Mouse (Mus musculus): Measurements from ENCODE around the gene Skiv2l. TPM values are rescaled to one million over a fixed set of nuclear protein-coding genes. Genes with fewer than 3 reads are reported as not detected.

The Skiv2l gene
- 100 to 1,000 TPM in 1 of 2 experiments, 10 to 100 TPM in 1; 81.8 to 107 TPM for polyA plus RNA-seq (2017; shearing (Covaris generic))

DNA sequence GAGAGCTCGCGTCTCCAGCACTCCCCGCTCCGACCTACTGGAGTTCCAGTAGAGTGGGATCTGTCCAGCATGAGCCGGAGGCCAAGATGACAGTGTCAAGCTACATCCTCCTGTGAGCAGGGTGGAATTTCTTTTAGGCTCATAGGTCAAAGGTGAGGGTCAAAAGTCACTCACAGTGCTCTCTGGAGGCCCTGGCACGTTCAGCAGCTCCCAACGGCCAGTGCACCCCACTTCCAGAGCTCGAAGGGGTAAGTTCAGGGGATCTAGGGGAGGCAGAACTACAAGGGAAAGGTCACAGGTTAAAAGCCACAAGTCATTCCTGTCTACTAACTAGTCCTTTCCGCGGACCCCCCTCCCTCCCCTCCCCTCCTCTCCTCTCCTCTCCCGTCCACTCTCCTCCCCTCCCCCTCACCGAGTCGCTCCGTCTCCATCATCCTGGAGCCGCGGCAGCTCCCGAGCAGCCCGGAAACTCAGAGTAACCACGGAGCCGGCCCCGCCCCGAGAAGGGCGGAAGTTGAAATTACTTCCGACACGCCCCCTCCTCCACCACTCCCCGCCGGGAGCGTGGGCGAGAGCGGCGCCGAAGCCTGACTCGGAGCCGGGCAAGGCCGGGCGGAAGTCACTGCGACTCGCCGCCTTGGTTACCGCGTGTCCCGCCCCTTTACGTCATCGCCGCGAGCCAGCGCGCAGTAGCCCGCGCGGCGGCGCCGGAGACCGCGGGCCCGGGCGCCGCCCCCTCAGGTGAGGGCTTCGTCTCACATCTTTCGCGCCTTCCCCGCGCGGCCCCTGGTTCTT lies at the start of gene Skiv2l, which contains the start of gene Nelfe:
Gene Skiv2l, minus strand, starts transcription at position 489 of the 795 bp plus-strand sequence.
Gene Nelfe, plus strand, starts transcription at position 670 of the 795 bp plus-strand sequence.

DNA sequence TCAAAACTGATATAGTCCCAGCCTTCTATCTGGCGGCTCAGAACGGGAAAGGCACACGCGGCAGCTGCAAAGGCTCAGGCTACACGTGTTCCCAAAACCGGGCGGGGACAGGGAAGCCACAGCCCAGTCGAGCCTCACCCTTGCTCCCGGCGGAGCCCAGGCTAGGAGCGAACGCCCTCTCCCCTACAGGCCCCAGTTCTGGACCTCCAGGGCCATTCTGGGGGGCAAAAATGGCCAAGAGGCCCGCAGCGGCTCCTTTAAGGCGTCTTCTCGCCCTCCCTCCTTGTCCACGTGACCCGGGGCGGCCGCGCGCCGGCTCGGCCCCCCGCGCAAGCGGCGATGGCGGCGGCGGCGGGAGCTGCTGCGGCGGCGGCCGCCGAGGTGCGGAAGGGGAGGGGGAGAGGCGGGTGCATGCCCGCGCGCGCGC lies 48.2 kb upstream of the Skiv2l start, which contains the start of the genes C2 and Ehmt2:
Gene C2, minus strand, starts transcription at position 106 of the 427 bp plus-strand sequence.
Gene Ehmt2, plus strand, starts transcription at position 310 of the 427 bp plus-strand sequence.

DNA sequence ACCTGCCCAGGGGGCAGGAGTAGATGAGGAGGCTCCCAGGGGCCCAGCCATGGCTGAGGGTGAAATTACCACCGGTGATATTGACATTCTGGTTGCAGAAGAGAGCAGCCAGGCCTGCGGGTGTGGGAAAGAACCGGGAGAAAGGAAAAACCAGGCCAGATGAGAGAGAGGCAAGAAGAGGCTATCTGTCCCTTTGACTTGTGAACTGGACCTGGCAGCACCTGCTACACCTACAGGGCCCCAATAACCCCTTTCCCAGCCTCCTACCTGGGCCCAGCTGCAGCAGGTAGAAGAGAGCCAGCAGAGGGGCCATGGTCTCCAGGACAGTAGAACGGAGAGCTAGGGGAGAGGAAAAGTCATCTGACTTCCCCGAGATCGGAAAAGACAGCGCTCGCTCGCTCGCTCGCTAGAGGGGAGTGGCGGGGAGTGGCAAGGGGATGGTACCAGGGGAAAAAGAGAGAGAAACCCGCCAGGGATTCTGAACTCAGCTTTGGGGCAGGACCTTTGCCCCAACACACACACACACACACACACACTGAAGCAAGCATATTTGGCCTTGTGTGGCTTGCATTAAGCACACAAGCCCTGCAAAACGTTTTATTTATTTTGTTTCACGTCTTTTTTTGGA lies 31.8 kb upstream of the Skiv2l start, which contains the start of gene Gm20547:
Gene Gm20547, minus strand, starts transcription at position 360 of the 628 bp plus-strand sequence.

DNA sequence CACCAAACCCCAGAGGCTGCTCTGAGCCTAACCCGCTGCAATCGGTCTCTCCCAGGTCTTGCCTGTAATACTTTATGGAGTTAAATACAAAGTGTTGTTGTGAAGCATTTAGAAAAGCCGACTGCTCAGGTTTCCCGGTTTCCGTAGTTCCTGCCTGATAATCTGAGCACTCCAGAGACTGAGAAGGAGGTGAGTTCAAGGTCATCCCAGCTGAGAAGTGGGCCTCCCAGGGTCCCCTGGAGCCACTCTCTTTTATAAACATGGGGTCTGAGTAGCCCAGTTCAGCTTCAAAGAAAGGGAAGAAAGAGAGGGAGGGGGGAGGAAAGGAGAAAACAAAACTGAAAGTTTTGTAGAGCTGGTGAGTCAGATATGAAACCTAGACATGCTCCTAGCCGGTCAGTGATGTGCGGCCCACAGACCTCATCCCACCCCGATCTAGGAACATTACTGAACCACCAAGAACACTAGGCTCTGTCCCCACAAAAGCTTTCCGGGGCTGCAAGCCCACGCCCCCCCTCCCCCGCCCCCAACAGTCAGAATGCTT lies 29.4 kb upstream of the Skiv2l start, which contains the start of gene Zbtb12:
Gene Zbtb12, plus strand, starts transcription at position 148 of the 544 bp plus-strand sequence.

DNA sequence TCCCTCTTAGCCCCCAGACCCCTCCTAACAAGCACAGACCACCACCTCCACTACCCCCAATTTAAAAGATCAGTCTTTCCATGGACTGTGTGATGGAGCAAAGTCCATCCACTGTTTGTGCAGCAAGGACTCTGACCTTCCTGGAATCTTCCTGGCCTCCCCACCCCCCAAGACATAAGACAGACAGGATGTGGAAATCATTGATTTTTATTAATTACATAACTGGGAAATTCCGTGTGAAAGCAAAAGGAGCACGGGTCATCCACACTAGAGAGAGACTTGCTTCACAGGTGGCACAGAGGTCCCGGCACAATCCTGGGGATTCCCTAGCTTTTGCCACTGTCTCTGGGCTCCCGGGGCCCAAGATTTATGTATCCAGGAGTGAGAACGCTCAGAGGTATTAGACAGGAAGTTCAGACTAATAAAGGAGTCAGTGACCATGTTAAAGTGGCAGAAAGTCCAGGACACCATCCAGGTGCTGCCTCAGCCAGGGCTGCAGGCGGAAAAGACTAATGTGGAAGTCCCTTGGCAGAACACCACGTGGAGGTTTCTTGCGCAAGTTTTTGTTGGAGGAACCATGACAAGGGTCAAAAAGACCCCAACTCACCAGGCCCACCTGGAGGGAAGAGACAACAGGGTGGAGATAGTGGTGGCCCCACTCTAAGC lies 12.5 kb upstream of the Skiv2l start, which contains the start of gene Cfb:
Gene Cfb, minus strand, starts transcription at position 103 of the 666 bp plus-strand sequence.

DNA sequence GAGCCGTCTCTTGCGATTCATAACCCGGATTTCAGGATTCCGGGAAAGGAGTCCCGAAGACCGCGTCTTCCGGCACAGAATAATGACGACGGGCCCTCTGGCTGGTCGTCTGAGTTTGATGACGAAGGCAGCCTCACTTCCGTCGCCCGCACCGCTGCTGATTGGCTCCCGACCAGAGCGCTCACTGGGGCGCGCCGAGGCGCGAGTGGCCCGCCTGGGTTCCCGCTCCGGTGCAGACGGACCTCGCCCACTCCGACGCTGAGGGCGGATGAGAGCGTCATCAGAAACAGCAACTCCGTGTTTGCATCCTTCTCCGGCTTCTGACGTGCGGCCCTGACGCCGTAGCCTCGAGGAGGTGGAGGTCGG lies 13.2 kb downstream of the Skiv2l start, which contains the start of the genes Stk19 and Dxo:
Gene Stk19, minus strand, starts transcription at position 90 of the 366 bp plus-strand sequence.
Gene Dxo, plus strand, starts transcription at position 164 of the 366 bp plus-strand sequence.

DNA sequence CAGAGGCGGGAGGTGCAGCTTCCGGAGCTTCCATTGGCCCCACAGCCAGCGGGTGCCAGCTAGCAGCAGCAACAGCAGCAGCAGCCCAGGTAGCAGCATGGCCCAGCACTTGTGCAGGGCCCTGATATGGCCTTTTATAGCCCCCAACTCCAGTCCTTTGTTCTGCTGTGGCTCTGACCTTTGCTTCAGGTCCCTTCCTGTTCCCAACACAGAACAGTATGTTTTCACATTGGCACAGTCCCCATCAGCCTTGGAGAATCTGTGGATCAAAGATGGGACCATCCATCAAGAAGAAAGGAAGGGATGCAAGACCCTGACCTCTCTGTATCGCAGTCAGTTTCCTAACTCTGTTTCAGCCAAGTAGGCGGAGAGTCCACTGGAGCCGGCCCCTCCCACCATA lies 45.7 kb downstream of the Skiv2l start, which contains the start of gene Cyp21a1:
Gene Cyp21a1, minus strand, starts transcription at position 261 of the 400 bp plus-strand sequence.

Other genes with a start within 250 kb of the Skiv2l start
- 10 to 100 TPM; 80.3 to 84.2 TPM for gene Rnf5, start 246.5 kb downstream of the Skiv2l start, polyA plus RNA-seq (2017; shearing (Covaris generic))
- 10 to 100 TPM; 17.4 to 28.1 TPM for gene Agpat1, start 245.9 kb downstream of the Skiv2l start, polyA plus RNA-seq (2017; shearing (Covaris generic))
- gene Egfl8, start 234.2 kb downstream of the Skiv2l start, polyA plus RNA-seq (2017; shearing (Covaris generic)), result 1 to 10 TPM in 1 of 2 experiments, under 1 TPM in 1; 0.29 to 2.0 TPM
- 10 to 100 TPM; 16.0 to 19.4 TPM for gene Ppt2, start 221.7 kb downstream of the Skiv2l start, polyA plus RNA-seq (2017; shearing (Covaris generic))
- 1 to 10 TPM; 1.4 to 1.6 TPM for gene Prrt1, start 220.7 kb downstream of the Skiv2l start, polyA plus RNA-seq (2017; shearing (Covaris generic))
- 1 to 10 TPM; 3.3 to 6.0 TPM for gene Fkbpl, start 205.4 kb downstream of the Skiv2l start, polyA plus RNA-seq (2017; shearing (Covaris generic))
- gene Atf6b, start 203.1 kb downstream of the Skiv2l start, polyA plus RNA-seq (2017; shearing (Covaris generic)), result 10 to 100 TPM; 46.6 to 60.7 TPM
- gene Tnxb, start 179.7 kb downstream of the Skiv2l start, polyA plus RNA-seq (2017; shearing (Covaris generic)), result under 1 TPM in 1 of 2 experiments, not detected in 1; 0.07 TPM
- 1 to 10 TPM in 1 of 2 experiments, not detected in 1; 3.0 TPM for gene C4b, start 106.3 kb downstream of the Skiv2l start, polyA plus RNA-seq (2017; shearing (Covaris generic))
- not detected for gene Cyp21a1, start 45.6 kb downstream of the Skiv2l start, polyA plus RNA-seq (2017; shearing (Covaris generic))
- gene Stk19, start 13.3 kb downstream of the Skiv2l start, polyA plus RNA-seq (2017; shearing (Covaris generic)), result 10 to 100 TPM; 37.4 to 47.4 TPM
- gene Dxo, start 13.2 kb downstream of the Skiv2l start, polyA plus RNA-seq (2017; shearing (Covaris generic)), result 10 to 100 TPM; 47.0 to 49.6 TPM
- 10 to 100 TPM; 37.9 to 46.0 TPM for gene Nelfe, start 181 bp upstream of the Skiv2l start, polyA plus RNA-seq (2017; shearing (Covaris generic))
- 1 to 10 TPM; 1.8 to 8.9 TPM for gene Cfb, start 12.3 kb upstream of the Skiv2l start, polyA plus RNA-seq (2017; shearing (Covaris generic))
- gene Zbtb12, start 29.3 kb upstream of the Skiv2l start, polyA plus RNA-seq (2017; shearing (Covaris generic)), result under 1 TPM; 0.16 to 0.74 TPM
- not detected for gene Gm20547, start 31.8 kb upstream of the Skiv2l start, polyA plus RNA-seq (2017; shearing (Covaris generic))
- 1 to 10 TPM; 1.6 to 4.0 TPM for gene C2, start 48.1 kb upstream of the Skiv2l start, polyA plus RNA-seq (2017; shearing (Covaris generic))
- gene Ehmt2, start 48.3 kb upstream of the Skiv2l start, polyA plus RNA-seq (2017; shearing (Covaris generic)), result 10 to 100 TPM; 60.3 to 72.7 TPM
- not detected for gene Slc44a4, start 64.3 kb upstream of the Skiv2l start, polyA plus RNA-seq (2017; shearing (Covaris generic))
- 10 to 100 TPM; 55.1 to 60.0 TPM for gene Neu1, start 81.0 kb upstream of the Skiv2l start, polyA plus RNA-seq (2017; shearing (Covaris generic))
- 10 to 100 TPM in 1 of 2 experiments, under 1 TPM in 1; 0.70 to 78.1 TPM for gene Hspa1b, start 109.0 kb upstream of the Skiv2l start, polyA plus RNA-seq (2017; shearing (Covaris generic))
- 1 to 10 TPM in 1 of 2 experiments, not detected in 1; 2.5 TPM for gene Gm20481, start 119.7 kb upstream of the Skiv2l start, polyA plus RNA-seq (2017; shearing (Covaris generic))
- 10 to 100 TPM in 1 of 2 experiments, not detected in 1; 18.3 TPM for gene Hspa1a, start 121.9 kb upstream of the Skiv2l start, polyA plus RNA-seq (2017; shearing (Covaris generic))
- gene Hspa1l, start 122.5 kb upstream of the Skiv2l start, polyA plus RNA-seq (2017; shearing (Covaris generic)), result under 1 TPM; 0.27 to 0.50 TPM
- 10 to 100 TPM; 79.0 to 93.1 TPM for gene Lsm2, start 131.7 kb upstream of the Skiv2l start, polyA plus RNA-seq (2017; shearing (Covaris generic))
- 100 to 1,000 TPM; 126 to 153 TPM for gene Vars, start 150.8 kb upstream of the Skiv2l start, polyA plus RNA-seq (2017; shearing (Covaris generic))
- gene Vwa7, start 166.4 kb upstream of the Skiv2l start, polyA plus RNA-seq (2017; shearing (Covaris generic)), result under 1 TPM in 1 of 2 experiments, not detected in 1; 0.52 TPM
- gene Sapcd1, start 177.8 kb upstream of the Skiv2l start, polyA plus RNA-seq (2017; shearing (Covaris generic)), result under 1 TPM; 0.36 to 0.48 TPM
- 1 to 10 TPM in 1 of 2 experiments, under 1 TPM in 1; 0.87 to 2.6 TPM for gene Msh5, start 196.5 kb upstream of the Skiv2l start, polyA plus RNA-seq (2017; shearing (Covaris generic))
- gene Clic1, start 199.8 kb upstream of the Skiv2l start, polyA plus RNA-seq (2017; shearing (Covaris generic)), result 100 to 1,000 TPM; 647 to 661 TPM
- gene Ddah2, start 208.8 kb upstream of the Skiv2l start, polyA plus RNA-seq (2017; shearing (Covaris generic)), result 1 to 10 TPM in 1 of 2 experiments, under 1 TPM in 1; 0.83 to 2.7 TPM
- not detected for gene Ly6g6c, start 215.2 kb upstream of the Skiv2l start, polyA plus RNA-seq (2017; shearing (Covaris generic))
- gene Mpig6b, start 216.0 kb upstream of the Skiv2l start, polyA plus RNA-seq (2017; shearing (Covaris generic)), result not detected
- gene Ly6g6e, start 226.7 kb upstream of the Skiv2l start, polyA plus RNA-seq (2017; shearing (Covaris generic)), result under 1 TPM in 1 of 2 experiments, not detected in 1; 0.15 TPM
- gene Ly6g6d, start 227.9 kb upstream of the Skiv2l start, polyA plus RNA-seq (2017; shearing (Covaris generic)), result not detected
- gene Ly6g6f, start 235.4 kb upstream of the Skiv2l start, polyA plus RNA-seq (2017; shearing (Covaris generic)), result under 1 TPM in 1 of 2 experiments, not detected in 1; 0.26 TPM
- 10 to 100 TPM; 59.7 to 60.5 TPM for gene Abhd16a, start 239.1 kb upstream of the Skiv2l start, polyA plus RNA-seq (2017; shearing (Covaris generic))